Comparison of ENCODE assay signal across 9 mouse cellular contexts in the genomic region with DNA sequence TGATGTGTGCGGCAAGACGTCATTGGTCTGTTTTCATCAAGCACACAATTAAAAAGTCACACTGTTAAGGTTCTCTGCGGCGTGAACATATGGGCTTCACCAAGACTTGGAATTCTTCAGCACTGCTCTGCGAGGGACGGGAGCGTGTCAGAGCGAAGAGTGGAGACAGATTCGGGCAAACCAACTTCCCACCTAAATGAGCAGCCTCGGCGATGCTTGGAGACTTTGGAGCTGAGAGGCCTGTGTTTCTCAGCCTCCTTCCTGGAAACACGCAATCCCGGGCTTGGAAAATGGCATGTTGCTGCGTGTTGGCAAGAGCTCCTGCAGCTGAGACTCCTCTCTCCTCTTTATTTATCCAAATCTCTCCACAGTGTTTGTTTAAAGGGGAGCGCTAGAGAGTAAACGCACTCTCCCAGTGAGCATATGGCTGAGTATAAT.
DNase-seq lines count a peak whose midpoint lies in the region; ATAC-seq and TF ChIP-seq lines count a peak whose summit lies in the region.
"Had no signal": no experiment of that assay in that cellular context is flagged by ENCODE, and none has a peak within 500 bp of the region (broad histone marks: within the 10 kb centered on the region; RNA-seq: fewer than 3 reads in every experiment).

No protein-coding gene starts in this region.

- intact Hi-C loops in gastrocnemius, adult 2 months (cut with DNase I): no loop called here

- no peak for ATAC-seq in hindbrain, postnatal 0 days
- no peak for ATAC-seq in hindbrain, embryonic 14.5 days (ENCODE audit: low FRiP score)
- ATAC-seq in forebrain, embryonic 15.5 days (replicated peaks): peak; percentile 88
- ATAC-seq: liver, embryonic 12.5 days had no signal

- 0 out of 2 replicates have a peak, but pooled peaks have one; percentile 10 for TF ChIP-seq CTCF in hindbrain, postnatal 0 days (IDR thresholded peaks at IDR 0.05; ENCODE audit: low read depth)
- no peak for TF ChIP-seq CTCF in gastrocnemius, adult 2 months (IDR thresholded peaks at IDR 0.05)

- peak; percentile 22 for DNase-seq in hindbrain, postnatal 0 days (ENCODE audit: low spot score)
- DNase-seq in hindbrain, embryonic 14.5 days (ENCODE audit: low spot score): no peak
- peak; percentile 43 for DNase-seq in layer of hippocampus, adult 9-11 months
- DNase-seq in right cerebral cortex, adult 2 months (ENCODE audit: low spot score in 2 of 2): peak; percentile 52 to 70
- DNase-seq in thymus, postnatal 4 days: no peak
- no peak for DNase-seq in ovary, adult 18-20 months (ENCODE audit: low spot score)
- DNase-seq in gastrocnemius, adult 2 months: no peak

- H3K4me1 ChIP-seq in hindbrain, postnatal 0 days (ENCODE audit: insufficient read depth, low read length): no peaks in the 10 kb centered on the region
- H3K4me1 ChIP-seq in hindbrain, embryonic 14.5 days (replicated peaks; ENCODE audit: control insufficient read depth, insufficient read depth, low read length): no peaks in the 10 kb centered on the region
- peaks cover 14% of the 10 kb centered on the region for H3K4me1 ChIP-seq in forebrain, embryonic 15.5 days

- 65% methylated on average over 16 of the region's 16 CpGs for WGBS in hindbrain, postnatal 0 days
- WGBS in hindbrain, embryonic 14.5 days: 75% methylated on average over 16 of the region's 16 CpGs
- 50% methylated on average over 16 of the region's 16 CpGs for WGBS in forebrain, embryonic 15.5 days

- H3K27ac ChIP-seq in hindbrain, postnatal 0 days: no peak overlapping the region
- H3K27ac ChIP-seq in hindbrain, embryonic 14.5 days: no peak overlapping the region
- H3K27ac ChIP-seq in forebrain, embryonic 15.5 days (replicated peaks): peak overlapping the region; percentile 63
- H3K27ac ChIP-seq in gastrocnemius, adult 2 months: no peak overlapping the region
- H3K27ac ChIP-seq: liver, embryonic 12.5 days had no signal

- 0 out of 2 replicates have a peak overlapping the region, but pooled peaks have one; percentile 7 for H3K4me2 ChIP-seq in hindbrain, postnatal 0 days (ENCODE audit: low read depth, low read length)
- H3K4me2 ChIP-seq in hindbrain, embryonic 14.5 days (replicated peaks): no peak overlapping the region
- no peak overlapping the region for H3K4me2 ChIP-seq in forebrain, embryonic 15.5 days (replicated peaks)
- H3K4me2 ChIP-seq: liver, embryonic 12.5 days had no signal

- no peaks in the 10 kb centered on the region; the same call in 1 of the 2 replicates for H3K36me3 ChIP-seq in hindbrain, postnatal 0 days (ENCODE audit: insufficient read depth, low read length)
- no peaks in the 10 kb centered on the region for H3K36me3 ChIP-seq in hindbrain, embryonic 14.5 days (replicated peaks; ENCODE audit: control insufficient read depth, insufficient read depth)
- H3K36me3 ChIP-seq in forebrain, embryonic 15.5 days: no peaks in the 10 kb centered on the region
- H3K36me3 ChIP-seq: liver, embryonic 12.5 days had no signal

- no peaks in the 10 kb centered on the region for H3K27me3 ChIP-seq in hindbrain, postnatal 0 days (ENCODE audit: insufficient read depth, low read length)
- H3K27me3 ChIP-seq in hindbrain, embryonic 14.5 days (ENCODE audit: control insufficient read depth, insufficient read depth, low read length): no peaks in the 10 kb centered on the region
- no peaks in the 10 kb centered on the region for H3K27me3 ChIP-seq in forebrain, embryonic 15.5 days

- no peak overlapping the region for H3K9ac ChIP-seq in hindbrain, postnatal 0 days (replicated peaks; ENCODE audit: low read length)
- no peak overlapping the region for H3K9ac ChIP-seq in hindbrain, embryonic 14.5 days
- no peak overlapping the region for H3K9ac ChIP-seq in forebrain, embryonic 15.5 days (replicated peaks)
- H3K9ac ChIP-seq: liver, embryonic 12.5 days had no signal

- H3K9me3 ChIP-seq in hindbrain, postnatal 0 days (ENCODE audit: low read length): no peaks in the 10 kb centered on the region
- H3K9me3 ChIP-seq in hindbrain, embryonic 14.5 days (ENCODE audit: control insufficient read depth, low read length): no peaks in the 10 kb centered on the region
- H3K9me3 ChIP-seq in forebrain, embryonic 15.5 days: no peaks in the 10 kb centered on the region
- H3K9me3 ChIP-seq: liver, embryonic 12.5 days had no signal

- H3K4me3 ChIP-seq in hindbrain, postnatal 0 days (ENCODE audit: low read length): no peak overlapping the region
- no peak overlapping the region for H3K4me3 ChIP-seq in hindbrain, embryonic 14.5 days (replicated peaks; ENCODE audit: low read length)
- H3K4me3 ChIP-seq in forebrain, embryonic 15.5 days: no peak overlapping the region
- no peak overlapping the region for H3K4me3 ChIP-seq in gastrocnemius, adult 2 months
- H3K4me3 ChIP-seq: liver, embryonic 12.5 days had no signal

Comparison
In these comparisons a context has a peak if more than half of its experiments do, and no peak if none do; other contexts are left out.
1. DNase-seq: peak in hindbrain, postnatal 0 days (single experiment), layer of hippocampus, adult 9-11 months (single experiment) and right cerebral cortex, adult 2 months (2 of 2); none in hindbrain, embryonic 14.5 days (single experiment), thymus, postnatal 4 days (single experiment), ovary, adult 18-20 months (single experiment) and gastrocnemius, adult 2 months (single experiment).